Mouse (Mus musculus) CH12.LX (cell line): ENCODE data around the gene Mybphl. TPM values are rescaled to one million over a fixed set of nuclear protein-coding genes. Genes with fewer than 3 reads are reported as not detected.

Source experiments
- DNase-seq: peaks from one replicate; pipeline ENCODE4 v3.0.0-alpha.2; 2013; ENCODE audit errors: extremely low read depth
- H3K27ac ChIP-seq: 2 replicates; pipeline ENCODE4 v1.5.1; 2012; ENCODE audit warnings: low read depth, mild to moderate bottlenecking, control low read depth, moderate library complexity; ENCODE audit not compliant: insufficient read depth
- H3K27me3 ChIP-seq: replicated peaks from 2 replicates; pipeline ENCODE3; 2012; ENCODE audit warnings: inconsistent platforms
- H3K36me3 ChIP-seq, 2 experiments: replicated peaks in 1 of 2; 2 replicates each; pipeline versions ENCODE3 to v1.6.1; 2012; ENCODE audit warnings: inconsistent platforms in 1 of 2, low read length in 1 of 2, mild to moderate bottlenecking in 1 of 2, mixed read lengths in 1 of 2, moderate library complexity in 1 of 2; ENCODE audit not compliant: control insufficient read depth in 1 of 2, insufficient read depth in 1 of 2
- H3K4me1 ChIP-seq, 2 experiments: 2 replicates each; pipeline ENCODE4 v1.6.1; 2012; ENCODE audit warnings: inconsistent platforms in 1 of 2, moderate library complexity in 1 of 2; ENCODE audit not compliant: insufficient read depth in 2 of 2, control insufficient read depth in 1 of 2
- H3K4me2 ChIP-seq: 2 replicates; pipeline ENCODE4 v1.6.1; 2012; ENCODE audit warnings: low read depth, mild to moderate bottlenecking, control low read depth; ENCODE audit not compliant: poor library complexity, insufficient read depth, severe bottlenecking
- H3K4me3 ChIP-seq, 3 experiments: fragments of 150-350 bp in 1 of 3; sonication (generic) in 1 of 3; replicated peaks in 1 of 3; 2 replicates each; pipeline versions ENCODE3 to v1.5.1; 2011 to 2012; ENCODE audit warnings: low read depth in 2 of 3, low read length in 2 of 3, mild to moderate bottlenecking in 2 of 3, moderate library complexity in 2 of 3, control low read depth in 1 of 3, improper control_type of control experiment in 1 of 3, inconsistent platforms in 1 of 3, mixed read lengths in 1 of 3; ENCODE audit not compliant: poor library complexity in 1 of 3
- H3K79me2 ChIP-seq: replicated peaks from 2 replicates; pipeline ENCODE4 v1.6.1; 2012; ENCODE audit warnings: mild to moderate bottlenecking, moderate library complexity; ENCODE audit not compliant: control insufficient read depth, poor library complexity, insufficient read depth, severe bottlenecking; ENCODE audit errors: extremely low read depth
- H3K9ac ChIP-seq: 2 replicates; pipeline ENCODE4 v1.6.1; 2012; ENCODE audit warnings: low read depth, mild to moderate bottlenecking, control low read depth, moderate library complexity; ENCODE audit not compliant: insufficient read depth
- H3K9me3 ChIP-seq: replicated peaks from 2 replicates; pipeline ENCODE3; 2012; ENCODE audit warnings: low read length, inconsistent platforms, mixed read lengths
- BHLHE40 ChIP-seq: IDR thresholded peaks from 2 replicates; pipeline ENCODE4 v1.6.1; 2011; ENCODE audit warnings: mild to moderate bottlenecking, low read depth, low read length, improper control_type of control experiment
- CTCF ChIP-seq, 2 experiments: IDR thresholded peaks in 1 of 2; conservative IDR thresholded peaks in 1 of 2; 2 replicates each; pipeline ENCODE4 v1.5.1; 2011 to 2012; ENCODE audit warnings: low read depth in 2 of 2, low read length in 2 of 2, improper control_type of control experiment in 1 of 2, inconsistent platforms in 1 of 2, mild to moderate bottlenecking in 1 of 2, moderate library complexity in 1 of 2
- E2F4 ChIP-seq: IDR thresholded peaks from 2 replicates; pipeline ENCODE4 v1.6.1; 2011; ENCODE audit warnings: low read depth, low read length, improper control_type of control experiment; ENCODE audit not compliant: insufficient replicate concordance
- EP300 ChIP-seq: IDR thresholded peaks from 2 replicates; pipeline ENCODE4 v1.6.1; 2011; ENCODE audit warnings: low read length, improper control_type of control experiment
- ETS1 ChIP-seq: conservative IDR thresholded peaks from 2 replicates; pipeline ENCODE4 v1.6.1; 2012; ENCODE audit warnings: low read depth, mild to moderate bottlenecking, inconsistent platforms, low read length, improper control_type of control experiment, moderate library complexity
- GABPA ChIP-seq: IDR thresholded peaks from 2 replicates; pipeline ENCODE4 v1.6.1; 2012; ENCODE audit warnings: low read depth, low read length, improper control_type of control experiment, inconsistent platforms; ENCODE audit not compliant: insufficient replicate concordance
- JUN ChIP-seq: IDR thresholded peaks from 2 replicates; pipeline ENCODE4 v1.6.1; 2011; ENCODE audit warnings: low read depth, mild to moderate bottlenecking, low read length, improper control_type of control experiment, moderate library complexity; ENCODE audit not compliant: insufficient read depth
- JUND ChIP-seq: conservative IDR thresholded peaks from 2 replicates; pipeline ENCODE4 v1.6.1; 2011; ENCODE audit warnings: low read depth, low read length, improper control_type of control experiment
- MAFK ChIP-seq: IDR thresholded peaks from 2 replicates; pipeline ENCODE4 v1.6.1; 2011; ENCODE audit warnings: low read length, improper control_type of control experiment; ENCODE audit not compliant: insufficient replicate concordance
- MEF2A ChIP-seq: IDR thresholded peaks from 2 replicates; pipeline ENCODE4 v1.6.1; 2014; ENCODE audit warnings: low read depth, mild to moderate bottlenecking, inconsistent platforms, low read length, improper control_type of control experiment, borderline replicate concordance
- MYC ChIP-seq: IDR thresholded peaks from 2 replicates; pipeline ENCODE4 v1.6.1; 2011; ENCODE audit warnings: low read depth, mild to moderate bottlenecking, improper control_type of control experiment, low read length
- PAX5 ChIP-seq: IDR thresholded peaks from 2 replicates; pipeline ENCODE4 v1.6.1; 2012; ENCODE audit warnings: low read length, inconsistent platforms, mixed read lengths
- POLR2A ChIP-seq: IDR thresholded peaks from 2 replicates; pipeline ENCODE4 v1.6.1; 2011; ENCODE audit warnings: low read depth, mild to moderate bottlenecking, improper control_type of control experiment, low read length
- POLR2AphosphoS2 ChIP-seq: IDR thresholded peaks from 2 replicates; pipeline ENCODE4 v1.6.1; 2011; ENCODE audit warnings: low read depth, low read length, improper control_type of control experiment
- RAD21 ChIP-seq: IDR thresholded peaks from 2 replicates; pipeline ENCODE4 v1.6.1; 2011; ENCODE audit warnings: low read depth, mild to moderate bottlenecking, low read length, improper control_type of control experiment, moderate library complexity
- RCOR1 ChIP-seq: conservative IDR thresholded peaks from 2 replicates; pipeline ENCODE4 v1.6.1; 2012; ENCODE audit warnings: low read depth, mild to moderate bottlenecking, inconsistent platforms, low read length, improper control_type of control experiment
- SMC3 ChIP-seq: IDR thresholded peaks from 2 replicates; pipeline ENCODE4 v1.6.1; 2011; ENCODE audit warnings: low read depth, low read length, improper control_type of control experiment
- UBTF ChIP-seq: IDR thresholded peaks from 2 replicates; pipeline ENCODE4 v1.6.1; 2012; ENCODE audit warnings: low read depth, mild to moderate bottlenecking, inconsistent platforms, low read length, improper control_type of control experiment, moderate library complexity
- USF1 ChIP-seq: IDR thresholded peaks from 2 replicates; pipeline ENCODE4 v1.6.1; 2014; ENCODE audit warnings: low read depth, mild to moderate bottlenecking, inconsistent platforms, low read length, improper control_type of control experiment
- ZC3H11A ChIP-seq: IDR thresholded peaks from 2 replicates; pipeline ENCODE4 v1.6.1; 2012; ENCODE audit warnings: low read depth, mild to moderate bottlenecking, inconsistent platforms, low read length, improper control_type of control experiment
- ZKSCAN1 ChIP-seq: IDR thresholded peaks from 2 replicates; pipeline ENCODE4 v1.6.1; 2012; ENCODE audit warnings: low read depth, inconsistent platforms, low read length, improper control_type of control experiment, borderline replicate concordance
- ZMIZ1 ChIP-seq: IDR thresholded peaks from 2 replicates; pipeline ENCODE4 v1.6.1; 2012; ENCODE audit warnings: low read depth, mild to moderate bottlenecking, inconsistent platforms, low read length, improper control_type of control experiment
- dilution Hi-C: fragments of 300-500 bp; cut with MboI; formaldehyde crosslinking; loops from 2 replicates; pipeline ENCODE4 v1.14.3; 2020; ENCODE audit warnings: low sequenced_read_pairs; ENCODE audit not compliant: extremely low pct_unique_long_range_greater_than_20kb, extremely low pct_ligation_motif_present
- in situ Hi-C: fragments of 300-500 bp; cut with MboI; formaldehyde crosslinking; loops from 3 replicates; pipeline ENCODE4 v1.14.3; 2019; ENCODE audit warnings: low sequenced_read_pairs, low pct_ligation_motif_present, low pct_unique_long_range_greater_than_20kb, mixed read lengths
- polyA plus RNA-seq: library from polyadenylated mRNA; unstranded; fragments of >175 nt; gene quantifications from 2 replicates; pipeline ENCODE4 v1.2.1, GENCODE M21; 2012; ENCODE audit warnings: low read depth; ENCODE audit not compliant: insufficient read length
- total RNA-seq, 2 experiments: library from RNA; depleted of rRNA; stranded (reverse); fragments of 300-350 nt in 1 of 2; fragments of >200 nt in 1 of 2; gene quantifications; 2 replicates each; pipeline ENCODE4 v1.2.3; 2012 to 2014

Gene Mybphl
- total and polyA plus RNA-seq, 3 experiments = not detected

GRCm38 (mm10) chr3:108357051-108357450 lies 7.7 kb upstream of the Mybphl start:
- no peak for DNase-seq
- H3K4me3 ChIP-seq = no peak overlapping the region
- peaks cover 0 to 33% of the 10 kb centered on the region in 2 experiments for H3K36me3 ChIP-seq
- TF ChIP-seq SMC3 (no peak), EP300 (no peak)
- no peak overlapping the region for H3K4me2 ChIP-seq
- no peaks in the 10 kb centered on the region for H3K9me3 ChIP-seq
- in situ Hi-C loops (no loop called here), dilution Hi-C loops (no loop called here)
- peaks cover 0 to 4% of the 10 kb centered on the region in 2 experiments; a peak in 2 of 4 replicates for H3K4me1 ChIP-seq
- no peaks in the 10 kb centered on the region for H3K79me2 ChIP-seq
- H3K9ac ChIP-seq = no peak overlapping the region
- H3K27me3 ChIP-seq = no peaks in the 10 kb centered on the region
- no peak overlapping the region for H3K27ac ChIP-seq

GRCm38 (mm10) chr3:108358445-108358844 lies 6.3 kb upstream of the Mybphl start:
- TF ChIP-seq SMC3 (no peak), ZC3H11A (no peak), JUN (no peak), POLR2A (no peak), ZKSCAN1 (no peak), JUND (no peak), MYC (no peak), MAFK (no peak), RAD21 (no peak), UBTF (no peak)
- Histone ChIP-seq H3K4me3 (no peak overlapping the region), H3K9me3 (no peaks in the 10 kb centered on the region), H3K36me3 (peaks cover 0 to 33% of the 10 kb centered on the region in 2 experiments), H3K9ac (no peak overlapping the region), H3K79me2 (no peaks in the 10 kb centered on the region), H3K27ac (no peak overlapping the region), H3K4me2 (no peak overlapping the region), H3K27me3 (no peaks in the 10 kb centered on the region), H3K4me1 (peaks cover 0 to 4% of the 10 kb centered on the region in 2 experiments; a peak in 2 of 4 replicates)
- in situ Hi-C loops (no loop called here), dilution Hi-C loops (no loop called here)
- no peak for DNase-seq

GRCm38 (mm10) chr3:108360894-108361293 lies 3.8 kb upstream of the Mybphl start:
- Histone ChIP-seq H3K4me2 (no peak overlapping the region), H3K4me3 (no peak overlapping the region)
- TF ChIP-seq BHLHE40 = no peak
- TF ChIP-seq ETS1 = no peak
- TF ChIP-seq MEF2A = no peak
- no peak for TF ChIP-seq USF1
- TF ChIP-seq E2F4 = no peak
- TF ChIP-seq POLR2AphosphoS2 = no peak
- no peak for TF ChIP-seq MYC
- no peak for TF ChIP-seq ZMIZ1
- TF ChIP-seq UBTF = no peak
- TF ChIP-seq PAX5 = no peak
- TF ChIP-seq JUN = no peak
- no peak for TF ChIP-seq RCOR1
- TF ChIP-seq CTCF (conservative IDR thresholded peaks at IDR 0.05 in 1 of 2, IDR thresholded peaks at IDR 0.05 in 1 of 2; ENCODE audit: low read depth in 2 of 2, low read length in 2 of 2) = no peak
- no peak for TF ChIP-seq GABPA
- TF ChIP-seq POLR2A = no peak
- TF ChIP-seq, all 38 proteins: peak for 0
- in situ Hi-C loops = no loop called here
- Histone ChIP-seq H3K4me1 (peaks cover 0 to 11% of the 10 kb centered on the region in 2 experiments; a peak in 2 of 4 replicates), H3K9ac (no peak overlapping the region), H3K9me3 (no peaks in the 10 kb centered on the region), H3K36me3 (peaks cover 0 to 33% of the 10 kb centered on the region in 2 experiments), H3K27ac (no peak overlapping the region), H3K27me3 (no peaks in the 10 kb centered on the region), H3K79me2 (no peaks in the 10 kb centered on the region)
- dilution Hi-C loops = no loop called here
- DNase-seq = no peak
